Mouse (Mus musculus): ENCODE measurements around the gene Tpm1. TPM values are rescaled to one million over a fixed set of nuclear protein-coding genes. Genes with fewer than 3 reads are reported as not detected.

Gene Tpm1
- polyA plus RNA-seq, 1 experiment from 2014 or later: 395 TPM

Other genes with a start within 250 kb of the Tpm1 start
- 1.1 and 3.2 TPM in 2 replicates for gene Aph1c, start 214.7 kb downstream of the Tpm1 start, polyA plus RNA-seq (2014; fragmentation: Nextera tagmentation; extraction: Ambion mirVana)
- 15.2 and 15.3 TPM in 2 replicates for gene Rab8b, start 129.7 kb downstream of the Tpm1 start, polyA plus RNA-seq (2014; fragmentation: Nextera tagmentation; extraction: Ambion mirVana)
- gene Rps27l, start 103.3 kb downstream of the Tpm1 start, polyA plus RNA-seq (2014; fragmentation: Nextera tagmentation; extraction: Ambion mirVana): 816 and 842 TPM in 2 replicates
- gene Lactb, start 73.9 kb downstream of the Tpm1 start, polyA plus RNA-seq (2014; fragmentation: Nextera tagmentation; extraction: Ambion mirVana): 9.0 and 10.6 TPM in 2 replicates